Mouse (Mus musculus): ENCODE data around the gene Rps16.

- TF ChIP-seq MYOG (IDR thresholded peaks at IDR 0.05; ENCODE audit: control insufficient read depth, extremely low read depth, insufficient read length) (no peak), MAX (IDR thresholded peaks at IDR 0.05) (no peak)
Observed at GRCm38 (mm10) chr7:28398000-28398399, 47.5 kb downstream of the Rps16 start.
